ENCODE assay signal across 8 mouse cellular contexts in genomic region chr9:34203624-34204365, GRCm38 (mm10).
DNase-seq lines count a peak whose midpoint lies in the region; ATAC-seq and TF ChIP-seq lines count a peak whose summit lies in the region.
"Had no signal": no experiment of that assay in that cellular context is flagged by ENCODE, and none has a peak within 500 bp of the region (broad histone marks: within the 10 kb centered on the region; RNA-seq: fewer than 3 reads in every experiment).

No protein-coding gene starts in this region.

- WGBS in lung, embryonic 16.5 days: 26% methylated on average over 7 of the region's 7 CpGs
- 23% methylated on average over 7 of the region's 7 CpGs for WGBS in embryonic facial prominence, embryonic 14.5 days
- 15% methylated on average over 7 of the region's 7 CpGs for WGBS in midbrain, embryonic 10.5 days

- H3K4me1 ChIP-seq in lung, embryonic 16.5 days (replicated peaks; ENCODE audit: control insufficient read depth, insufficient read depth, low read length): peaks cover 9% of the 10 kb centered on the region; the same call in 1 of the 2 replicates
- peaks cover 5% of the 10 kb centered on the region; the same call in 1 of the 2 replicates for H3K4me1 ChIP-seq in embryonic facial prominence, embryonic 14.5 days (ENCODE audit: control insufficient read depth, insufficient read depth, low read length)
- peaks cover 36% of the 10 kb centered on the region for H3K4me1 ChIP-seq in midbrain, embryonic 10.5 days

- no peaks in the 10 kb centered on the region for H3K9me3 ChIP-seq in lung, embryonic 16.5 days (ENCODE audit: control insufficient read depth, low read length)
- H3K9me3 ChIP-seq in embryonic facial prominence, embryonic 14.5 days (ENCODE audit: control insufficient read depth, low read length): no peaks in the 10 kb centered on the region
- no peaks in the 10 kb centered on the region for H3K9me3 ChIP-seq in midbrain, embryonic 10.5 days (replicated peaks)

- no peak for TF ChIP-seq CTCF in gastrocnemius, adult 2 months (IDR thresholded peaks at IDR 0.05)

- H3K4me3 ChIP-seq in lung, embryonic 16.5 days (ENCODE audit: low read length): no peak overlapping the region
- H3K4me3 ChIP-seq in embryonic facial prominence, embryonic 14.5 days (ENCODE audit: low read depth, low read length): no peak overlapping the region
- H3K4me3 ChIP-seq in midbrain, embryonic 10.5 days: no peak overlapping the region
- no peak overlapping the region for H3K4me3 ChIP-seq in gastrocnemius, adult 2 months

- no peaks in the 10 kb centered on the region for H3K36me3 ChIP-seq in lung, embryonic 16.5 days (ENCODE audit: control insufficient read depth, insufficient read depth, low read length)
- no peaks in the 10 kb centered on the region for H3K36me3 ChIP-seq in embryonic facial prominence, embryonic 14.5 days (ENCODE audit: control insufficient read depth, insufficient read depth, low read length)
- H3K36me3 ChIP-seq in midbrain, embryonic 10.5 days: no peaks in the 10 kb centered on the region

- intact Hi-C loops in gastrocnemius, adult 2 months (cut with DNase I): no loop called here

- H3K27me3 ChIP-seq in lung, embryonic 16.5 days (ENCODE audit: control insufficient read depth, insufficient read depth, low read depth, low read length): no peaks in the 10 kb centered on the region
- no peaks in the 10 kb centered on the region for H3K27me3 ChIP-seq in embryonic facial prominence, embryonic 14.5 days (replicated peaks; ENCODE audit: control insufficient read depth, insufficient read depth, low read length)
- H3K27me3 ChIP-seq in midbrain, embryonic 10.5 days (ENCODE audit: low read depth, poor library complexity, severe bottlenecking): peaks cover 13% of the 10 kb centered on the region; the same call in 1 of the 2 replicates

- no peak for DNase-seq in lung, postnatal 25 days (ENCODE audit: low spot score)
- DNase-seq in embryonic facial prominence, embryonic 14.5 days (ENCODE audit: low spot score): peak; percentile 53
- DNase-seq in midbrain, embryonic 10.5 days (ENCODE audit: low spot score): no peak
- DNase-seq in retina, postnatal 1 day: peak; percentile 35
- no peak for DNase-seq in gastrocnemius, adult 2 months
- DNase-seq: lung, adult 2 months had no signal

- H3K4me2 ChIP-seq in lung, embryonic 16.5 days (ENCODE audit: low read depth, low read length): no peak overlapping the region
- H3K4me2 ChIP-seq in embryonic facial prominence, embryonic 14.5 days (ENCODE audit: low read depth, low read length): no peak overlapping the region

- peak overlapping the region; percentile 20; the same call in 1 of the 2 replicates for H3K27ac ChIP-seq in lung, embryonic 16.5 days (ENCODE audit: low read length)
- no peak overlapping the region for H3K27ac ChIP-seq in embryonic facial prominence, embryonic 14.5 days (replicated peaks; ENCODE audit: low read depth, low read length)
- peak overlapping the region; percentile 59; the same call in 1 of the 2 replicates for H3K27ac ChIP-seq in midbrain, embryonic 10.5 days (replicated peaks)
- H3K27ac ChIP-seq in gastrocnemius, adult 2 months: no peak overlapping the region

- no peak overlapping the region for H3K9ac ChIP-seq in lung, embryonic 16.5 days (ENCODE audit: low read length)
- no peak overlapping the region for H3K9ac ChIP-seq in embryonic facial prominence, embryonic 14.5 days (ENCODE audit: low read depth, low read length)

- no peak for ATAC-seq in lung, embryonic 16.5 days (ENCODE audit: low read depth)
- peak; percentile 55; the same call in 1 of the 2 replicates for ATAC-seq in embryonic facial prominence, embryonic 14.5 days (ENCODE audit: low read depth)
- ATAC-seq in frontal cortex, adult (ENCODE audit: low TSS enrichment): no peak

Comparison
In these comparisons a context has a peak if more than half of its experiments do, and no peak if none do; other contexts are left out.
1. H3K27ac ChIP-seq: peak in lung, embryonic 16.5 days (single experiment) and midbrain, embryonic 10.5 days (single experiment); none in embryonic facial prominence, embryonic 14.5 days (single experiment) and gastrocnemius, adult 2 months (single experiment).
2. DNase-seq: peak in embryonic facial prominence, embryonic 14.5 days (single experiment) and retina, postnatal 1 day (single experiment); none in lung, postnatal 25 days (single experiment), midbrain, embryonic 10.5 days (single experiment) and gastrocnemius, adult 2 months (single experiment).